Mouse (Mus musculus) thymus, adult 2 months (tissue): Measurements from ENCODE around the gene Nup98. TPM values are rescaled to one million over a fixed set of nuclear protein-coding genes. Genes with fewer than 3 reads are reported as not detected.
A peak's percentile ranks its signal among the peaks of the same experiment; 100 is the strongest.

Experiments used
- DNase-seq: peaks from one replicate; pipeline ENCODE4 v3.0.0; 2021
- H3K27ac ChIP-seq: fragments of 200-500 bp; 2 replicates; pipeline ENCODE4 v1.5.1; 2012; ENCODE audit warnings: low read length, control low read depth; ENCODE audit not compliant: control insufficient read depth, insufficient read depth
- H3K27me3 ChIP-seq: fragments of 200-500 bp; 2 replicates; pipeline ENCODE4 v1.6.1; 2012; ENCODE audit warnings: mild to moderate bottlenecking, low read length, moderate library complexity, mixed read lengths; ENCODE audit not compliant: control insufficient read depth, insufficient read depth
- H3K36me3 ChIP-seq: fragments of 200-500 bp; 2 replicates; pipeline ENCODE4 v1.6.1; 2012; ENCODE audit warnings: mild to moderate bottlenecking, low read length, moderate library complexity; ENCODE audit not compliant: control insufficient read depth, insufficient read depth
- H3K4me1 ChIP-seq: fragments of 200-500 bp; replicated peaks from 2 replicates; pipeline ENCODE4 v1.6.1; 2012; ENCODE audit warnings: low read length; ENCODE audit not compliant: control insufficient read depth, insufficient read depth
- H3K4me3 ChIP-seq: fragments of 200-500 bp; 2 replicates; pipeline ENCODE4 v1.5.1; 2012; ENCODE audit warnings: mild to moderate bottlenecking, low read length, control low read depth, moderate library complexity; ENCODE audit not compliant: control insufficient read depth, insufficient read depth
- CTCF ChIP-seq: fragments of 200-500 bp; IDR thresholded peaks from 2 replicates; pipeline ENCODE4 v1.5.1; 2012; ENCODE audit warnings: mild to moderate bottlenecking, control low read depth, low read length, moderate library complexity, borderline replicate concordance; ENCODE audit not compliant: control insufficient read depth, poor library complexity, insufficient read depth; ENCODE audit errors: extremely low read depth
- POLR2A ChIP-seq: fragments of 200-500 bp; IDR thresholded peaks from 2 replicates; pipeline ENCODE4 v1.6.1; 2012; ENCODE audit warnings: mild to moderate bottlenecking, low read length, control low read depth, moderate library complexity; ENCODE audit not compliant: control insufficient read depth, poor library complexity, insufficient read depth; ENCODE audit errors: extremely low read depth
- WGBS: fragments of 180-500 bp; shearing (Covaris S2); methylation state at CpG from one replicate; pipeline ENCODE4 v1.1.7; 2018; 5-methylcytosine and 5-hydroxymethylcytosine counted together
- polyA plus RNA-seq: library from polyadenylated mRNA; depleted of rRNA; stranded (reverse); fragments of >200 nt; gene quantifications from 2 replicates; pipeline ENCODE4 v1.2.3, GENCODE M21; 2012

The Nup98 gene
- polyA plus RNA-seq, 1 experiment: 23.7 TPM

DNA sequence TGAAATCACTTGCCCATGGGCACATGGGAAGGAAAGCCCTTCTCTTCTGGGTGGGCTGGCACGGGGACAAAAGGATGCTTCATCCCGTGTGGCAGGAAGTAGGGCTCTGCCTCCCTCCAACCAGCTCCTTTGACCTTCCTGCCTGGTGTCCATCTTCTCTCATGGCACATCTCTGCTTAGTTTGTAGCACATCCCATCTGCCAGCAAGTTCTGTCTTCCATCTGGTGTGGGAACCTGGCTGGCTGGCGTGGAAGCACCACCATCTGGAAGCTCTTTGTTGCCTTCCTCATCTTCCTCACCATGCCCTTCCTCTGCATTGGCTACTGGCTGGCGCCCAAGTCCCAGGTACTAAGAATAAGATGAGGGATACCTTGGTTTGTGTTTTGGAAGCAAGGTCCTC lies 122.6 kb downstream of the Nup98 start:
- 85% methylated on average over 4 of the region's 4 CpGs for WGBS
- no peak for TF ChIP-seq POLR2A
- TF ChIP-seq CTCF: no peak
- H3K4me3 ChIP-seq: no peak overlapping the region
- no peaks in the 10 kb centered on the region for H3K27me3 ChIP-seq
- no peak overlapping the region for H3K27ac ChIP-seq
- no peak for DNase-seq
- peaks cover 2% of the 10 kb centered on the region; the same call in 1 of the 2 replicates for H3K36me3 ChIP-seq
- H3K4me1 ChIP-seq: 0 out of 2 replicates have a peak, but pooled peaks cover 2% of the 10 kb centered on the region

DNA sequence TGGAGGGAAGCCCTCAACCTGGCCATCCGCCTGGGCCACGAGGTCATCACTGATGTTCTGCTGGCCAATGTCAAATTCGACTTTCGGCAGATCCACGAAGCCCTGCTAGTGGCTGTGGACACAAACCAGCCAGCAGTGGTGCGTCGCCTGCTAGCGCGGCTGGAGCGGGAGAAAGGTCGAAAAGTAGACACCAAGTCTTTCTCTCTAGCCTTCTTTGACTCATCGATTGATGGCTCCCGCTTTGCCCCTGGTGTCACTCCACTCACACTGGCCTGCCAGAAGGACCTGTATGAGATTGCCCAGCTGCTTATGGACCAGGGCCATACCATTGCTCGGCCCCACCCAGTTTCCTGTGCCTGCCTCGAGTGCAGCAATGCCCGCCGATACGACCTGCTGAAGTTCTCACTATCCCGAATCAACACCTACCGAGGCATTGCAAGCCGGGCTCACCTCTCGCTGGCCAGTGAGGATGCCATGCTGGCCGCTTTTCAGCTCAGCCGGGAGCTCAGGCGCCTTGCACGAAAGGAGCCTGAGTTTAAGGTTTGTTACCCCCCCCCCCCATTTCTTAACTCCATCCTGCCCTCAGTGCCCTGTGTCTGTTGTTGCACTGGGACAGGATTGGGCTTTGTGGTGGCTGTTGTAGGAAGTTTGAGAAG lies 125.8 kb downstream of the Nup98 start:
- 96% methylated on average over 26 of the region's 26 CpGs for WGBS
- H3K36me3 ChIP-seq: peaks cover 28% of the 10 kb centered on the region

DNA sequence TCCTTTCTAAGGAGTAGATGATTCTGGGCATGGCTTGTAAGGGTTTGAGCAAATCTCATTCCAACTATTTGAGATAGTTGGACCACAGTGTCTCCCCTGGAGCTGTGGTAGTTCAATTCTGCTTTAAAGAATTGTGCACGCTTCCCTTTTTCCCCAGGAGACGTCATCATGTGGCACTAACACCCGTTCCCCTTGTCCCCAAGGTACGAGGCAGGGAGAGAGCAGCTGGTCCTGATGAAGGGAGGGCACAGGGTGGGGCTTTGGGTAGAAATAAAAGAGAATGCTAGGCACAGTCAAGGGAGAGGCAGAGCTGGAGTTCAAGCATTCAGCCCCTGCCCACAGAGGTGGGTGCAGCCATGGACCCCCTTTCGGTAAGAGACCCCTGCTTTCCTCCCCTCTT lies 127.2 kb downstream of the Nup98 start, which contains the start of gene Trpc2:
Gene Trpc2, plus strand, starts transcription at position 301 of the 400 bp plus-strand sequence.
- DNase-seq: no peak
- H3K27me3 ChIP-seq: no peaks in the 10 kb centered on the region
- 90% methylated on average over 5 of the region's 5 CpGs for WGBS
- TF ChIP-seq POLR2A (no peak), CTCF (no peak)
- H3K36me3 ChIP-seq: peaks cover 34% of the 10 kb centered on the region
- H3K4me1 ChIP-seq: no peaks in the 10 kb centered on the region
- H3K27ac ChIP-seq: no peak within 1 kb of the TSS
- no peak within 1 kb of the TSS for H3K4me3 ChIP-seq

More for the DNA sequence above, 125.8 kb downstream of the Nup98 start:
- Histone ChIP-seq H3K27ac (no peak overlapping the region), H3K4me3 (no peak overlapping the region), H3K4me1 (0 out of 2 replicates have a peak, but pooled peaks cover 1% of the 10 kb centered on the region), H3K27me3 (no peaks in the 10 kb centered on the region)
- TF ChIP-seq POLR2A (no peak), CTCF (no peak)
- DNase-seq: no peak

DNA sequence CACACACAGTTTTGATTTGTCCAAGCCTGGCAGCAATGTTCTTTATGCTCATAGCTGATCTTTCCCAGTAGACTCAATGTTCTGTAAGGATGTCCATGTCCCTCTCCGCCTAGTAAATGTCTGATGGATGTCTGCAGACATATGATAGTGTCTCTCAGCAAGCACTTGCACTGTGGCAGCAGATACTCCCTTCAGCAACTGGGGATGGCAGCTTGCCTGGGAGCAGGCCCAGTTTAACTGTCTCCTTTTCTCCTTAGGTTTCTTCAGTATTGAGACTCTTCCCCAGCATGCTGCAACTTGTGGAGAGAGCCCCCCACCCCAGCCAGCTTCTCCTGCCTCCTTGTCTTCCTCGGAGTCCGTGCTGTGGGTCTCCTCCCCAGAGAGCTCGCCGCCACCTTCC lies 128.2 kb downstream of the Nup98 start:
- Histone ChIP-seq H3K4me3 (no peak overlapping the region), H3K36me3 (peaks cover 38% of the 10 kb centered on the region), H3K27ac (no peak overlapping the region), H3K27me3 (no peaks in the 10 kb centered on the region), H3K4me1 (no peaks in the 10 kb centered on the region)
- 99% methylated on average over 5 of the region's 5 CpGs for WGBS
- TF ChIP-seq CTCF (no peak), POLR2A (no peak)
- DNase-seq: no peak

DNA sequence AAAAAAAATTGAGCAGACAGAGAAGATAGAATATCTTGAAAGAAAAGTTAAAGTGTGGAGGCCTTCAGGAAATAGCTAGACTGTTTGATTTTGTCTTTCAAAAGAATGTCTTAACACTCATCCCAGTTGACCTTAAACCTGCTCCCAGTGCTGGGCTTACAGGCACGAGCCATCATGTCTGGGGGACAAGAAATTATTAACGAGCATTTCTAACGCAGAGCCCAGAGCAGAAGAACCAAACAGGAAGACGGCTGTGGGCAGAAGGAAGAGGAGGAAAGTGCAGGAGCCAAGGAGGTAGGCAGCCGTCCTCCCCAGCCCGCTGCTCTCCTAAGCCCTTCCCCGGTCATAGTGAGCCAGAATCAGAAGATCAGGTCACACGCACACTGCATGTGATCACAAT lies 129.7 kb downstream of the Nup98 start:
- Histone ChIP-seq H3K27ac (no peak overlapping the region), H3K4me1 (no peaks in the 10 kb centered on the region), H3K36me3 (peaks cover 42% of the 10 kb centered on the region), H3K27me3 (no peaks in the 10 kb centered on the region), H3K4me3 (no peak overlapping the region)
- no peak for DNase-seq
- TF ChIP-seq POLR2A: no peak
- TF ChIP-seq CTCF: no peak
- 98% methylated on average over 8 of the region's 8 CpGs for WGBS

DNA sequence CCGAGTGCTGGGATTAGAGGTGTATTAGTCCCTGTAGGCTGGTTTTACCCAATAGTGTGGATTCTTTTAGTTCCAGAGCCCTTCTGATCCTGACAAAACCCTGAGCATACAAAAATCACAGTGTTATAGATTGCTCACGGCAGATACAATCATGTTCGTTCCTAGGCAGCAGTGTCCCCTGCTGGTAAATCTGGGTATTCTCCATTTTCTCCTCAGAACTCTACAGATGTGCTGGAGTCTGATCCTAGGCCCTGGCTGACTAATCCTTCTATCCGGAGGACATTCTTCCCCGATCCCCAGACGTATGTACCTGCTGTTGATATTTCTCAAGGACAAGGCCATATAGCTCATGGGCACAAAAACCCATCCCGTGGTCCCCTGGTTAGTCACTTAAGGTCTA lies 131.5 kb downstream of the Nup98 start:
- no peaks in the 10 kb centered on the region for H3K27me3 ChIP-seq
- H3K4me3 ChIP-seq: no peak overlapping the region
- H3K4me1 ChIP-seq: no peaks in the 10 kb centered on the region
- TF ChIP-seq CTCF (no peak), POLR2A (no peak)
- WGBS: 88% methylated on average over 7 of the region's 7 CpGs
- peaks cover 56% of the 10 kb centered on the region for H3K36me3 ChIP-seq
- DNase-seq: peak; percentile 30
- H3K27ac ChIP-seq: no peak overlapping the region
